Mouse (Mus musculus) lung, embryonic 15.5 days (tissue): ENCODE data around the gene Nedd9. TPM values are rescaled to one million over a fixed set of nuclear protein-coding genes. Genes with fewer than 3 reads are reported as not detected.
A peak's percentile ranks its signal among the peaks of the same experiment; 100 is the strongest.

ENCODE experiments used
- ATAC-seq: fragments of 200-750 bp; cut with Nextera tagmentation; 2 replicates; pipeline ENCODE4 v1.8.0; 2017; ENCODE audit warnings: moderate number of reproducible peaks, borderline replicate concordance; ENCODE audit not compliant: low FRiP score, low TSS enrichment; ENCODE audit errors: extremely low read depth
- H3K27ac ChIP-seq: fragments of 300-500 bp; sonication (generic); 2 replicates; pipeline ENCODE4 v1.5.1; 2015; ENCODE audit warnings: moderate library complexity, mild to moderate bottlenecking, inconsistent platforms
- H3K27me3 ChIP-seq: fragments of 300-500 bp; sonication (generic); 2 replicates; pipeline ENCODE4 v1.6.1; 2015; ENCODE audit warnings: inconsistent platforms
- H3K36me3 ChIP-seq: fragments of 300-500 bp; sonication (generic); 2 replicates; pipeline ENCODE4 v1.6.1; 2015; ENCODE audit warnings: inconsistent platforms
- H3K4me1 ChIP-seq: fragments of 300-500 bp; sonication (generic); 2 replicates; pipeline ENCODE4 v1.6.1; 2015; ENCODE audit warnings: inconsistent platforms
- H3K4me2 ChIP-seq: fragments of 300-500 bp; sonication (generic); 2 replicates; pipeline ENCODE4 v1.6.1; 2015; ENCODE audit warnings: inconsistent platforms, mild to moderate bottlenecking, moderate library complexity
- H3K4me3 ChIP-seq: fragments of 300-500 bp; sonication (generic); 2 replicates; pipeline ENCODE4 v1.5.1; 2015; ENCODE audit warnings: mild to moderate bottlenecking, inconsistent platforms
- H3K9ac ChIP-seq: fragments of 300-500 bp; sonication (generic); 2 replicates; pipeline ENCODE4 v1.6.1; 2015; ENCODE audit warnings: inconsistent platforms
- H3K9me3 ChIP-seq: fragments of 300-500 bp; sonication (generic); 2 replicates; pipeline ENCODE4 v1.6.1; 2016; ENCODE audit warnings: inconsistent platforms
- WGBS: fragments of 180-500 bp; shearing (Covaris S2); methylation state at CpG from one replicate; pipeline ENCODE4 v1.1.7; 2015; 5-methylcytosine and 5-hydroxymethylcytosine counted together
- polyA plus RNA-seq: library from polyadenylated mRNA; unstranded; fragments of >200 nt; fragmentation: Nextera tagmentation; extraction: Ambion mirVana; gene quantifications from 2 replicates; pipeline ENCODE4 v1.2.1, GENCODE M21; 2015

Nedd9 gene
- polyA plus RNA-seq, 1 experiment from 2014 or later, result 76.3 TPM

GRCm38 (mm10) chr13:41490282-41490681 lies 3.1 kb upstream of the Nedd9 start:
- Histone ChIP-seq H3K4me3 (no peak overlapping the region), H3K4me2 (no peak overlapping the region), H3K9me3 (no peaks in the 10 kb centered on the region), H3K36me3 (no peaks in the 10 kb centered on the region), H3K9ac (no peak overlapping the region), H3K4me1 (peaks cover 22% of the 10 kb centered on the region; the same call in 1 of the 2 replicates), H3K27ac (peak overlapping the region; percentile 41; the same call in 1 of the 2 replicates), H3K27me3 (no peaks in the 10 kb centered on the region)
- WGBS, result 72% methylated on average over 8 of the region's 8 CpGs
- no peak for ATAC-seq

- WGBS, result 16% methylated on average over 9 of the region's 9 CpGs
- Histone ChIP-seq H3K27ac (peak overlapping the region; percentile 41; the same call in 1 of the 2 replicates), H3K27me3 (no peaks in the 10 kb centered on the region), H3K9ac (no peak overlapping the region), H3K4me2 (no peak overlapping the region), H3K9me3 (no peaks in the 10 kb centered on the region), H3K4me3 (no peak overlapping the region), H3K4me1 (peaks cover 22% of the 10 kb centered on the region; the same call in 1 of the 2 replicates), H3K36me3 (no peaks in the 10 kb centered on the region)
- ATAC-seq, result no peak
Observed at GRCm38 (mm10) chr13:41489705-41490275, 2.6 kb upstream of the Nedd9 start.

GRCm38 (mm10) chr13:41487409-41487743 lies 214 bp upstream of the Nedd9 start:
- Histone ChIP-seq H3K27ac (peak overlapping the region; percentile 29; the same call in 1 of the 2 replicates), H3K4me2 (no peak overlapping the region)

GRCm38 (mm10) chr13:41483966-41484365 lies 3.2 kb downstream of the Nedd9 start:
- no peak overlapping the region for H3K4me2 ChIP-seq
- ATAC-seq, result no peak
- H3K9ac ChIP-seq, result no peak overlapping the region
- H3K27ac ChIP-seq, result no peak overlapping the region
- no peaks in the 10 kb centered on the region for H3K36me3 ChIP-seq
- H3K27me3 ChIP-seq, result no peaks in the 10 kb centered on the region
- H3K4me1 ChIP-seq, result no peaks in the 10 kb centered on the region
- no peak overlapping the region for H3K4me3 ChIP-seq
- WGBS, result 84% methylated on average over 7 of the region's 7 CpGs
- no peaks in the 10 kb centered on the region for H3K9me3 ChIP-seq

More at GRCm38 (mm10) chr13:41487409-41487743, 214 bp upstream of the Nedd9 start:
- no peaks in the 10 kb centered on the region for H3K9me3 ChIP-seq
- H3K27me3 ChIP-seq, result no peaks in the 10 kb centered on the region
- ATAC-seq, result no peak; the same call in 1 of the 2 replicates
- 52% methylated on average over 2 of the region's 2 CpGs for WGBS
- no peak overlapping the region for H3K9ac ChIP-seq
- peaks cover 22% of the 10 kb centered on the region; the same call in 1 of the 2 replicates for H3K4me1 ChIP-seq
- no peak overlapping the region for H3K4me3 ChIP-seq
- H3K36me3 ChIP-seq, result no peaks in the 10 kb centered on the region

GRCm38 (mm10) chr13:41482408-41483011 lies 4.7 kb downstream of the Nedd9 start:
- Histone ChIP-seq H3K27me3 (no peaks in the 10 kb centered on the region), H3K4me1 (no peaks in the 10 kb centered on the region), H3K4me3 (no peak overlapping the region), H3K36me3 (no peaks in the 10 kb centered on the region), H3K9me3 (no peaks in the 10 kb centered on the region), H3K27ac (no peak overlapping the region), H3K9ac (no peak overlapping the region), H3K4me2 (no peak overlapping the region)
- 85% methylated on average over 3 of the region's 3 CpGs for WGBS
- no peak for ATAC-seq

- Histone ChIP-seq H3K27ac (no peak overlapping the region), H3K27me3 (no peaks in the 10 kb centered on the region), H3K4me3 (no peak overlapping the region), H3K9ac (no peak overlapping the region), H3K4me2 (no peak overlapping the region), H3K4me1 (no peaks in the 10 kb centered on the region), H3K36me3 (no peaks in the 10 kb centered on the region), H3K9me3 (no peaks in the 10 kb centered on the region)
- 52% methylated on average over 12 of the region's 15 CpGs for WGBS
- no peak for ATAC-seq
Observed at GRCm38 (mm10) chr13:41479737-41480435, 7.3 kb downstream of the Nedd9 start.

- Histone ChIP-seq H3K27ac (0 out of 2 replicates have a peak overlapping the region, but pooled peaks have one; percentile 9), H3K4me1 (no peaks in the 10 kb centered on the region), H3K36me3 (no peaks in the 10 kb centered on the region), H3K4me2 (no peak overlapping the region), H3K9me3 (no peaks in the 10 kb centered on the region), H3K9ac (no peak overlapping the region), H3K4me3 (no peak overlapping the region), H3K27me3 (no peaks in the 10 kb centered on the region)
- peak; percentile 42; the same call in 1 of the 2 replicates for ATAC-seq
- WGBS, result 52% methylated on average over 4 of the region's 4 CpGs
Observed at GRCm38 (mm10) chr13:41476216-41476615, 10.9 kb downstream of the Nedd9 start.

- Histone ChIP-seq H3K27ac (no peak overlapping the region), H3K9me3 (no peaks in the 10 kb centered on the region), H3K4me2 (no peak overlapping the region), H3K27me3 (no peaks in the 10 kb centered on the region), H3K4me1 (no peaks in the 10 kb centered on the region), H3K9ac (no peak overlapping the region), H3K36me3 (no peaks in the 10 kb centered on the region), H3K4me3 (no peak overlapping the region)
- ATAC-seq, result no peak
- 60% methylated on average over 5 of the region's 5 CpGs for WGBS
Observed at GRCm38 (mm10) chr13:41474365-41474764, 12.8 kb downstream of the Nedd9 start.

GRCm38 (mm10) chr13:41473504-41473903 lies 13.7 kb downstream of the Nedd9 start:
- ATAC-seq, result no peak
- H3K9me3 ChIP-seq, result no peaks in the 10 kb centered on the region
- no peak overlapping the region for H3K4me2 ChIP-seq
- WGBS, result 79% methylated on average over 4 of the region's 4 CpGs
- H3K9ac ChIP-seq, result no peak overlapping the region
- no peak overlapping the region for H3K4me3 ChIP-seq
- H3K27ac ChIP-seq, result no peak overlapping the region
- no peaks in the 10 kb centered on the region for H3K36me3 ChIP-seq
- H3K27me3 ChIP-seq, result no peaks in the 10 kb centered on the region
- 0 out of 2 replicates have a peak, but pooled peaks cover under 1% of the 10 kb centered on the region for H3K4me1 ChIP-seq

GRCm38 (mm10) chr13:41472878-41473424 lies 14.2 kb downstream of the Nedd9 start:
- no peak for ATAC-seq
- Histone ChIP-seq H3K36me3 (no peaks in the 10 kb centered on the region), H3K9me3 (no peaks in the 10 kb centered on the region), H3K9ac (no peak overlapping the region), H3K4me3 (no peak overlapping the region), H3K4me1 (0 out of 2 replicates have a peak, but pooled peaks cover 4% of the 10 kb centered on the region), H3K27ac (no peak overlapping the region), H3K4me2 (no peak overlapping the region), H3K27me3 (no peaks in the 10 kb centered on the region)
- WGBS, result 62% methylated on average over 5 of the region's 5 CpGs

- ATAC-seq, result no peak
- WGBS, result 58% methylated on average over 5 of the region's 5 CpGs
- no peak overlapping the region for H3K4me3 ChIP-seq
- no peak overlapping the region for H3K4me2 ChIP-seq
- no peaks in the 10 kb centered on the region for H3K27me3 ChIP-seq
- H3K9ac ChIP-seq, result no peak overlapping the region
- peaks cover 10% of the 10 kb centered on the region for H3K4me1 ChIP-seq
- no peaks in the 10 kb centered on the region for H3K9me3 ChIP-seq
- H3K27ac ChIP-seq, result peak overlapping the region; percentile 34; the same call in 1 of the 2 replicates
- no peaks in the 10 kb centered on the region for H3K36me3 ChIP-seq
Observed at GRCm38 (mm10) chr13:41468277-41468676, 18.9 kb downstream of the Nedd9 start.

- peak overlapping the region; percentile 72 for H3K27ac ChIP-seq
- no peaks in the 10 kb centered on the region for H3K9me3 ChIP-seq
- H3K9ac ChIP-seq, result no peak overlapping the region
- H3K4me2 ChIP-seq, result no peak overlapping the region
- peaks cover 10% of the 10 kb centered on the region for H3K4me1 ChIP-seq
- no peaks in the 10 kb centered on the region for H3K36me3 ChIP-seq
- 41% methylated on average over 2 of the region's 2 CpGs for WGBS
- ATAC-seq, result peak; percentile 55; the same call in 1 of the 2 replicates
- no peaks in the 10 kb centered on the region for H3K27me3 ChIP-seq
- H3K4me3 ChIP-seq, result no peak overlapping the region
Observed at GRCm38 (mm10) chr13:41467036-41467435, 20.1 kb downstream of the Nedd9 start.
